Mouse (Mus musculus) hindbrain, embryonic 10.5 days (tissue): ENCODE results near the gene Ahcyl2. TPM values are rescaled to one million over a fixed set of nuclear protein-coding genes. Genes with fewer than 3 reads are reported as not detected.

Source experiments
- DNase-seq: peaks from one replicate; pipeline ENCODE4 v3.0.0-alpha.2; 2017; ENCODE audit warnings: low spot score
- H3K27ac ChIP-seq: fragments of 300-500 bp; sonication (generic); 2 replicates; pipeline ENCODE4 v1.5.1; 2016; ENCODE audit warnings: mild to moderate bottlenecking, moderate library complexity
- H3K27me3 ChIP-seq: fragments of 300-500 bp; sonication (generic); 2 replicates; pipeline ENCODE4 v1.6.1; 2016; ENCODE audit warnings: mild to moderate bottlenecking; ENCODE audit not compliant: poor library complexity, insufficient read depth, severe bottlenecking
- H3K36me3 ChIP-seq: fragments of 300-500 bp; sonication (generic); 2 replicates; pipeline ENCODE4 v1.6.1; 2016; ENCODE audit warnings: mild to moderate bottlenecking, moderate library complexity
- H3K4me1 ChIP-seq: fragments of 300-500 bp; sonication (generic); replicated peaks from 2 replicates; pipeline ENCODE4 v1.6.1; 2016; ENCODE audit warnings: mild to moderate bottlenecking
- H3K4me3 ChIP-seq: fragments of 300-500 bp; sonication (generic); 2 replicates; pipeline ENCODE4 v1.5.1; 2016; ENCODE audit warnings: mild to moderate bottlenecking, moderate library complexity
- H3K9me3 ChIP-seq: fragments of 300-500 bp; sonication (generic); 2 replicates; pipeline ENCODE4 v1.6.1; 2016; ENCODE audit warnings: mild to moderate bottlenecking, moderate library complexity
- WGBS: fragments of 180-500 bp; shearing (Covaris S2); methylation state at CpG from one replicate; pipeline ENCODE4 v1.1.7; 2016; 5-methylcytosine and 5-hydroxymethylcytosine counted together
- polyA plus RNA-seq: library from polyadenylated mRNA; unstranded; fragments of >200 nt; fragmentation: Nextera tagmentation; extraction: Ambion mirVana; gene quantifications from 2 replicates; pipeline ENCODE4 v1.2.1, GENCODE M21; 2016

Ahcyl2 gene
- polyA plus RNA-seq, 1 experiment from 2014 or later: 13.0 TPM

GRCm38 (mm10) chr6:29944465-29944864 lies 176.7 kb downstream of the Ahcyl2 start:
- Histone ChIP-seq H3K4me3 (no peak overlapping the region), H3K36me3 (no peaks in the 10 kb centered on the region), H3K4me1 (no peaks in the 10 kb centered on the region), H3K9me3 (no peaks in the 10 kb centered on the region), H3K27ac (no peak overlapping the region), H3K27me3 (no peaks in the 10 kb centered on the region)
- 70% methylated on average over 1 of the region's 1 CpGs for WGBS
- DNase-seq: no peak

- no peaks in the 10 kb centered on the region for H3K36me3 ChIP-seq
- no peak overlapping the region for H3K27ac ChIP-seq
- no peaks in the 10 kb centered on the region for H3K4me1 ChIP-seq
- no peaks in the 10 kb centered on the region for H3K27me3 ChIP-seq
- H3K4me3 ChIP-seq: no peak overlapping the region
- 93% methylated on average over 2 of the region's 2 CpGs for WGBS
- no peak for DNase-seq
- no peaks in the 10 kb centered on the region for H3K9me3 ChIP-seq
These were observed 178.8 kb downstream of the Ahcyl2 start for GRCm38 (mm10) chr6:29946568-29946967.

GRCm38 (mm10) chr6:29947823-29948222 lies 180.0 kb downstream of the Ahcyl2 start:
- no peaks in the 10 kb centered on the region for H3K36me3 ChIP-seq
- no peak for DNase-seq
- H3K4me1 ChIP-seq: no peaks in the 10 kb centered on the region
- H3K9me3 ChIP-seq: no peaks in the 10 kb centered on the region
- no peaks in the 10 kb centered on the region for H3K27me3 ChIP-seq
- no peak overlapping the region for H3K4me3 ChIP-seq
- no peak overlapping the region for H3K27ac ChIP-seq
- whole genome bisulfite sequencing: 79% methylated on average over 6 of the region's 6 CpGs

- H3K4me1 ChIP-seq: no peaks in the 10 kb centered on the region
- 87% methylated on average over 4 of the region's 4 CpGs for WGBS
- H3K9me3 ChIP-seq: no peaks in the 10 kb centered on the region
- H3K36me3 ChIP-seq: no peaks in the 10 kb centered on the region
- H3K27me3 ChIP-seq: no peaks in the 10 kb centered on the region
- no peak overlapping the region for H3K27ac ChIP-seq
- no peak for DNase-seq
- no peak overlapping the region for H3K4me3 ChIP-seq
These were observed 188.9 kb downstream of the Ahcyl2 start for GRCm38 (mm10) chr6:29956749-29957148.

- Histone ChIP-seq H3K27ac (no peak overlapping the region), H3K9me3 (no peaks in the 10 kb centered on the region), H3K27me3 (no peaks in the 10 kb centered on the region), H3K36me3 (no peaks in the 10 kb centered on the region), H3K4me3 (no peak overlapping the region), H3K4me1 (no peaks in the 10 kb centered on the region)
- no peak for DNase-seq
- 86% methylated on average over 3 of the region's 3 CpGs for WGBS
These were observed 190.9 kb downstream of the Ahcyl2 start for GRCm38 (mm10) chr6:29958669-29959068.

- Histone ChIP-seq H3K4me1 (no peaks in the 10 kb centered on the region), H3K9me3 (no peaks in the 10 kb centered on the region), H3K27me3 (no peaks in the 10 kb centered on the region), H3K4me3 (no peak overlapping the region), H3K36me3 (no peaks in the 10 kb centered on the region), H3K27ac (no peak overlapping the region)
- DNase-seq: no peak
- 85% methylated on average over 6 of the region's 6 CpGs for WGBS
These were observed 193.3 kb downstream of the Ahcyl2 start for GRCm38 (mm10) chr6:29961081-29961480.

Other genes with a start within 250 kb of the Ahcyl2 start
- gene Irf5, start 241.4 kb upstream of the Ahcyl2 start, polyA plus RNA-seq: 2.8 and 3.1 TPM in 2 replicates
- 93.1 and 118 TPM in 2 replicates for gene Tnpo3, start 158.1 kb upstream of the Ahcyl2 start, polyA plus RNA-seq
- gene Tspan33, start 73.8 kb upstream of the Ahcyl2 start, polyA plus RNA-seq: 9.7 and 9.9 TPM in 2 replicates
- 50.3 and 50.4 TPM in 2 replicates for gene Smo, start 32.5 kb upstream of the Ahcyl2 start, polyA plus RNA-seq
- 0.86 and 1.0 TPM in 2 replicates for gene Strip2, start 149.0 kb downstream of the Ahcyl2 start, polyA plus RNA-seq